Mouse (Mus musculus): Measurements from ENCODE around the gene Picalm. TPM values are rescaled to one million over a fixed set of nuclear protein-coding genes. Genes with fewer than 3 reads are reported as not detected.

Picalm gene
- polyA plus RNA-seq, 1 experiment, result 40.3 TPM

GRCm38 (mm10) chr7:90175576-90175975 is 45.6 kb downstream of the Picalm start:
- 94% methylated on average over 2 of the region's 2 CpGs for WGBS

GRCm38 (mm10) chr7:90180635-90181034 is 50.6 kb downstream of the Picalm start:
- no peak overlapping the region for H3K27ac ChIP-seq (ENCODE audit: insufficient read depth, low read length)
- 97% methylated on average over 1 of the region's 1 CpGs for WGBS
- no peaks in the 10 kb centered on the region for H3K27me3 ChIP-seq (ENCODE audit: control insufficient read depth, insufficient read depth, low read length)
- no peaks in the 10 kb centered on the region for H3K4me1 ChIP-seq (ENCODE audit: control insufficient read depth, insufficient read depth, insufficient read length)
- TF ChIP-seq POLR2A (IDR thresholded peaks at IDR 0.05; ENCODE audit: low read depth, low read length) (no peak), CTCF (IDR thresholded peaks at IDR 0.05; ENCODE audit: extremely low read depth, insufficient read depth, insufficient read length, insufficient replicate concordance) (no peak)
- no peak for DNase-seq (ENCODE audit: low read depth in 1 of 2, low spot score in 2 of 2)
- H3K36me3 ChIP-seq (ENCODE audit: control insufficient read depth, insufficient read depth, low read length), result peaks cover 29% of the 10 kb centered on the region
- H3K4me3 ChIP-seq (ENCODE audit: extremely low read depth, insufficient read depth, insufficient read length), result no peak overlapping the region

More at GRCm38 (mm10) chr7:90175576-90175975, 45.6 kb downstream of the Picalm start:
- H3K27ac ChIP-seq (ENCODE audit: insufficient read depth, low read length), result no peak overlapping the region
- no peaks in the 10 kb centered on the region for H3K27me3 ChIP-seq (ENCODE audit: control insufficient read depth, insufficient read depth, low read length)
- peaks cover 28% of the 10 kb centered on the region for H3K36me3 ChIP-seq (ENCODE audit: control insufficient read depth, insufficient read depth, low read length)
- no peak for TF ChIP-seq CTCF (IDR thresholded peaks at IDR 0.05; ENCODE audit: extremely low read depth, insufficient read depth, insufficient read length, insufficient replicate concordance)
- no peak for TF ChIP-seq POLR2A (IDR thresholded peaks at IDR 0.05; ENCODE audit: low read depth, low read length)
- no peaks in the 10 kb centered on the region for H3K4me1 ChIP-seq (ENCODE audit: control insufficient read depth, insufficient read depth, insufficient read length)
- no peak overlapping the region for H3K4me3 ChIP-seq (ENCODE audit: extremely low read depth, insufficient read depth, insufficient read length)
- DNase-seq (ENCODE audit: low read depth in 1 of 2, low spot score in 2 of 2), result no peak

GRCm38 (mm10) chr7:90200251-90200650 is 70.2 kb downstream of the Picalm start:
- H3K27ac ChIP-seq (ENCODE audit: insufficient read depth, low read length), result no peak overlapping the region
- TF ChIP-seq POLR2A (IDR thresholded peaks at IDR 0.05; ENCODE audit: low read depth, low read length) (no peak), CTCF (IDR thresholded peaks at IDR 0.05; ENCODE audit: extremely low read depth, insufficient read depth, insufficient read length, insufficient replicate concordance) (no peak)
- H3K27me3 ChIP-seq (ENCODE audit: control insufficient read depth, insufficient read depth, low read length), result no peaks in the 10 kb centered on the region
- H3K36me3 ChIP-seq (ENCODE audit: control insufficient read depth, insufficient read depth, low read length), result peaks cover 22% of the 10 kb centered on the region
- no peak overlapping the region for H3K4me3 ChIP-seq (ENCODE audit: extremely low read depth, insufficient read depth, insufficient read length)
- H3K4me1 ChIP-seq (ENCODE audit: control insufficient read depth, insufficient read depth, insufficient read length), result no peaks in the 10 kb centered on the region
- 93% methylated on average over 5 of the region's 5 CpGs for WGBS
- no peak for DNase-seq (ENCODE audit: low read depth in 1 of 2, low spot score in 2 of 2)

GRCm38 (mm10) chr7:90201877-90202465 is 72.0 kb downstream of the Picalm start:
- 97% methylated on average over 2 of the region's 2 CpGs for WGBS
- Histone ChIP-seq H3K4me3 (ENCODE audit: extremely low read depth, insufficient read depth, insufficient read length) (no peak overlapping the region), H3K27me3 (ENCODE audit: control insufficient read depth, insufficient read depth, low read length) (no peaks in the 10 kb centered on the region), H3K27ac (ENCODE audit: insufficient read depth, low read length) (no peak overlapping the region), H3K36me3 (ENCODE audit: control insufficient read depth, insufficient read depth, low read length) (peaks cover 24% of the 10 kb centered on the region), H3K4me1 (ENCODE audit: control insufficient read depth, insufficient read depth, insufficient read length) (no peaks in the 10 kb centered on the region)
- no peak for TF ChIP-seq POLR2A (IDR thresholded peaks at IDR 0.05; ENCODE audit: low read depth, low read length)
- TF ChIP-seq CTCF (IDR thresholded peaks at IDR 0.05; ENCODE audit: extremely low read depth, insufficient read depth, insufficient read length, insufficient replicate concordance), result no peak
- no peak for DNase-seq (ENCODE audit: low read depth in 1 of 2, low spot score in 2 of 2)

- TF ChIP-seq CTCF (IDR thresholded peaks at IDR 0.05; ENCODE audit: extremely low read depth, insufficient read depth, insufficient read length, insufficient replicate concordance), result no peak
- no peak for TF ChIP-seq POLR2A (IDR thresholded peaks at IDR 0.05; ENCODE audit: low read depth, low read length)
- H3K27me3 ChIP-seq (ENCODE audit: control insufficient read depth, insufficient read depth, low read length), result no peaks in the 10 kb centered on the region
- H3K4me1 ChIP-seq (ENCODE audit: control insufficient read depth, insufficient read depth, insufficient read length), result no peaks in the 10 kb centered on the region
- H3K36me3 ChIP-seq (ENCODE audit: control insufficient read depth, insufficient read depth, low read length), result peaks cover 29% of the 10 kb centered on the region
- no peak overlapping the region for H3K4me3 ChIP-seq (ENCODE audit: extremely low read depth, insufficient read depth, insufficient read length)
- H3K27ac ChIP-seq (ENCODE audit: insufficient read depth, low read length), result no peak overlapping the region
- DNase-seq (ENCODE audit: low read depth in 1 of 2, low spot score in 2 of 2), result no peak
- WGBS, result 86% methylated on average over 2 of the region's 2 CpGs
Observed at GRCm38 (mm10) chr7:90203914-90204313, 73.9 kb downstream of the Picalm start.

DNA sequence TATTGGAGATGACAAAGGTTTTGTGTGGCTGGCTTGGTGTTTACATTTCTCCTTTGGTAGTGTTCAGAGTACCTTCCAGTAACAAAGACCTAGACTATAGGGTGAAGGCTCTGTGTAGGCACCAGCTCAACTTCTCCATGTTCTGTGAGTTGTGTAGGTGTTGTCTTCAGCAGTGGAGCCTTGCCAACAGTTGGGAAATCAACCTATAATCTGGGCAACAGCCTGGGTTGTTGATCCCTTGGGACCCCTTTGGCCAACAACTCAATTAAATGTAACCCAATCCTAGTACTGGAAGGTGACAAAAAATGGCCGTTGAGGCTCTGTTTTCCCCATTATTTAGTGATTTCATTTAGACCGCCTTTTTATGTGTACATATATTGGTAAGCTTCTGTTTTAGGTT is 80.1 kb downstream of the Picalm start:
- 94% methylated on average over 2 of the region's 2 CpGs for WGBS
- Histone ChIP-seq H3K4me3 (ENCODE audit: extremely low read depth, insufficient read depth, insufficient read length) (no peak overlapping the region), H3K27me3 (ENCODE audit: control insufficient read depth, insufficient read depth, low read length) (no peaks in the 10 kb centered on the region), H3K36me3 (ENCODE audit: control insufficient read depth, insufficient read depth, low read length) (peaks cover 19% of the 10 kb centered on the region), H3K4me1 (ENCODE audit: control insufficient read depth, insufficient read depth, insufficient read length) (no peaks in the 10 kb centered on the region), H3K27ac (ENCODE audit: insufficient read depth, low read length) (no peak overlapping the region)
- TF ChIP-seq CTCF (IDR thresholded peaks at IDR 0.05; ENCODE audit: extremely low read depth, insufficient read depth, insufficient read length, insufficient replicate concordance) (no peak), POLR2A (IDR thresholded peaks at IDR 0.05; ENCODE audit: low read depth, low read length) (no peak)
- DNase-seq (ENCODE audit: low read depth in 1 of 2, low spot score in 2 of 2), result no peak

GRCm38 (mm10) chr7:90210947-90211346 is 80.9 kb downstream of the Picalm start:
- Histone ChIP-seq H3K27me3 (ENCODE audit: control insufficient read depth, insufficient read depth, low read length) (no peaks in the 10 kb centered on the region), H3K27ac (ENCODE audit: insufficient read depth, low read length) (no peak overlapping the region), H3K4me3 (ENCODE audit: extremely low read depth, insufficient read depth, insufficient read length) (no peak overlapping the region), H3K36me3 (ENCODE audit: control insufficient read depth, insufficient read depth, low read length) (peaks cover 16% of the 10 kb centered on the region), H3K4me1 (ENCODE audit: control insufficient read depth, insufficient read depth, insufficient read length) (no peaks in the 10 kb centered on the region)
- no peak for DNase-seq (ENCODE audit: low read depth in 1 of 2, low spot score in 2 of 2)
- no peak for TF ChIP-seq CTCF (IDR thresholded peaks at IDR 0.05; ENCODE audit: extremely low read depth, insufficient read depth, insufficient read length, insufficient replicate concordance)
- TF ChIP-seq POLR2A (IDR thresholded peaks at IDR 0.05; ENCODE audit: low read depth, low read length), result no peak

Data from spleen, adult 2 months (tissue).